Mouse (Mus musculus): ENCODE measurements at regions not wholly inside any gene's neighbourhood (a gene's known extent, or its start where the extent isn't known, plus 50 kb on each side); places are given as distances from the start of the nearest gene placed in this dataset.

- DNase-seq (ENCODE audit: low read depth, low spot score): no peak
Measured at GRCm38 (mm10) chr1:90502771-90503540, 99.8 kb upstream of the Cops8 start.

DNA sequence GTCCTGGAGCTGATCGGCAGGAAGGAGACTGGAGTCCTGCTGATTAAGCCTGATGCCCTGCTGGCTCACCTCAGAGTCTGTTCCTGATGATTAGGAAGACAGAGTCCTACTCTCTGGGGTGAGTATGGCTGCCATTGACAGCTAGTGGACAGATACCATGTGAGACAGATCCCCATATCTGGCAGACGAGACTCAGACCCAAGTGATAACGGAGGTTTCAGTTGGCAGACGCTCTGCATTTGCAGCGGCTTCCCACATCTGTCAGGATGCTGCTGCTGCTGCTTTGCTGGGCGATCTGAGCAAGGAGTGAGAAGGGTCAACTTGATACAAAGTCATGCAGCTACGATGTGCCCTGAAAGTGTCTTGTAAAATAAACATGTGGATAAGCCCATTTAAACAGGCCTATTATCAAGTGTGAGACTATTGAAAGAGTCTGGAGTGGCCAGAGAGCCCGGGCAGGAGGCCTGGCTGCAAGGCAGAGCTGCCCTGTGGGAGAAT is 98.1 kb upstream of the Cops8 start:
- DNase-seq (ENCODE audit: low read depth, low spot score): no peak

GRCm38 (mm10) chr1:90505599-90505998 is 97.2 kb upstream of the Cops8 start:
- no peak for DNase-seq (ENCODE audit: low read depth, low spot score)

- no peak for DNase-seq (ENCODE audit: low read depth, low spot score)
Measured at GRCm38 (mm10) chr1:90506582-90506981, 96.2 kb upstream of the Cops8 start.

GRCm38 (mm10) chr1:90509371-90509770 is 93.4 kb upstream of the Cops8 start:
- DNase-seq (ENCODE audit: low read depth, low spot score): no peak

GRCm38 (mm10) chr1:90513442-90514070 is 89.2 kb upstream of the Cops8 start:
- DNase-seq (ENCODE audit: low read depth, low spot score): no peak

DNA sequence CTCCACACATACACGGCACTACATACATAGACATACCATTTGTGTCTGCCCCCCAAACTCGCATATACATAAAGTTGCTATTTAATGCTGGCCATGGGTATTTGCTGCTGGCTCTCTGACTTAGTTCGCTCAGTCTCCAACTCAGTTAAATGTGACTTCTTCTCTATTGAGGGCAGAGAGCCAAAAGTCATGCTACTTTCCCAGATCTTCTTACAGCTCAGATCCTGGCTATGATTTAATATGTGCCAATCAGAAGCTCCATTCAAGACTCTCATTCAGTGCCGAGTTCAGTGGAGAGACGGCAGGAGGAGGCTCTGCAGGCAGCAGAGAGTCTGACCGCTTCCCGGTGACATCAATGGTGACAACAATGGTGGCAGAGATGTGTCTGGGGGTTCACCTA is 88.6 kb upstream of the Cops8 start:
- no peak for DNase-seq (ENCODE audit: low read depth, low spot score)

DNA sequence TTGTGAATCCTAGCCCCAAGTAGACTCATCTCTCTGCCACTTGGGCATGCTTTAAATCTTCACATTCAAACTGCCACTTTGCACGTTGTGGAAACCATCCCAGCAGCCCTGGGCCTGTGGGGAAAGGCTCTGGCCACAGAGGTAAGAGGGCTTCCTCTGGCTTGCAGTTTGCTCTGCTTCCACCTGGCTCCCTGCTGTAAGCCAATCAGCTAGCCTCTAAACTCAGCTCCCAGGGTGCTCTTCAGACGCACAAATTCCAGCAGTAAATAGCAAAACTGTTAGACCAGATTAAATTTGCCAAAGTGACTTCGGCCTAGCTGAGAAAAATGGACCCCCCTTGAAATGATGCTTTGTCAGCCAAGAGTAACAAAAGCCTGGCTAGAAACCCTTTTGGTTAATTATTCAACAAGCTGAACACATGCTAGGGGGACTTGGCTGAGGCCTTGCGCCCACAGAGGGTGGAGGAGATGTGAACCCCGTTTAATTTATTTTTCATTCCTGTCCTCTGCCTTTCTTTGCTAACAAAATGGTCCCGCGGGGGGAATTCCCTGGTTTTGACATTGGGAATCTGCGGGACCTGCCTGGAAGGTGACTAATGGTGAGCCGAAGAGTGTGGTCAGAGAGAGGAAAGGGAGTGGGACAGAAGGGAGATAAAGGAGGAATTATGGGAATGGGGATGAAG is 84.1 kb upstream of the Cops8 start:
- no peak for DNase-seq (ENCODE audit: low read depth, low spot score)

GRCm38 (mm10) chr1:90519284-90520275 is 83.2 kb upstream of the Cops8 start:
- DNase-seq (ENCODE audit: low read depth, low spot score): no peak

DNA sequence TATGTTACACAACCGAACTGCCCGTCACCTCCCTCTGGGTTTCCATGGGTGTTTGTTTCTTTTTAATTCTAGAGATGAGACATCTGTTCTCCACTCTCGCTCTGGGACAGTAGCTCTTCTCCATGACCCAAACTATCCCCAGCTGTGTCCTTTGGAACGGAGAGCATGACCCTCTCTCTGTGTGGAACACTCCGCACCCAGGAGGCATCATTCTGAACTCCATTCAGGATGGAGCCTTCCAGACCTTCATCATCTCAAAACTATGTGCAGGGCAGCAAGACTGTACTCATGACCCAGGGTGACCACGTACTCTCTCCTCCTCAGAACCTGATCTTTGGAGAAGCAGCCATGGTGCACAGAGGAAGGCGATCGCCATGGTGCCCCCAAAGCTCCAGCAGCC is 80.5 kb upstream of the Cops8 start:
- DNase-seq (ENCODE audit: low read depth, low spot score): no peak

- DNase-seq (ENCODE audit: low read depth, low spot score): no peak
Measured at GRCm38 (mm10) chr1:90524641-90525220, 78.0 kb upstream of the Cops8 start.

- no peak for DNase-seq (ENCODE audit: low read depth, low spot score)
Measured at GRCm38 (mm10) chr1:90526311-90526710, 76.5 kb upstream of the Cops8 start.

GRCm38 (mm10) chr1:90527947-90528717 is 74.6 kb upstream of the Cops8 start:
- DNase-seq (ENCODE audit: low read depth, low spot score): no peak

- no peak for DNase-seq (ENCODE audit: low read depth, low spot score)
Measured at GRCm38 (mm10) chr1:90533481-90533880, 69.3 kb upstream of the Cops8 start.

DNA sequence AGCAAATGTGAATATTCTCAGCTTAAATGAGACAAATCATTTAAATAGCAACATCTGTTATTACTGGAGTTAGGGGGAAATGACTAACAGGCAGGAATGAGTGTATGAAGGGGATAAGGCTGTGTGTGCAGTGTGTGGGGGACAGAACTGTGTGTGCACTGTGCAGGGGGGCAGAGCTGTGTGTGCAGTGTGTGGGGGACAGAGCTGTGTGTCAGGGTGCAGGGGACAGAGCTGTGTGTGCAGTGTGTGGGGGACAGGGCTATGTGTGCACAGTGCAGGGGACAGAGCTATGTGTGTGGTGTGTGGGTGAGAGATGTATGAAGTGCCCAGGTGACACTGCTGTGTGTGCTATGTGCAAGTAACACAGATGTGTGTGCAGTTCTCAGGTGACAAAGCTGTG is 66.7 kb upstream of the Cops8 start:
- DNase-seq (ENCODE audit: low read depth, low spot score): no peak

- DNase-seq (ENCODE audit: low read depth, low spot score): no peak
Measured at GRCm38 (mm10) chr1:90543801-90544795, 58.7 kb upstream of the Cops8 start.

DNA sequence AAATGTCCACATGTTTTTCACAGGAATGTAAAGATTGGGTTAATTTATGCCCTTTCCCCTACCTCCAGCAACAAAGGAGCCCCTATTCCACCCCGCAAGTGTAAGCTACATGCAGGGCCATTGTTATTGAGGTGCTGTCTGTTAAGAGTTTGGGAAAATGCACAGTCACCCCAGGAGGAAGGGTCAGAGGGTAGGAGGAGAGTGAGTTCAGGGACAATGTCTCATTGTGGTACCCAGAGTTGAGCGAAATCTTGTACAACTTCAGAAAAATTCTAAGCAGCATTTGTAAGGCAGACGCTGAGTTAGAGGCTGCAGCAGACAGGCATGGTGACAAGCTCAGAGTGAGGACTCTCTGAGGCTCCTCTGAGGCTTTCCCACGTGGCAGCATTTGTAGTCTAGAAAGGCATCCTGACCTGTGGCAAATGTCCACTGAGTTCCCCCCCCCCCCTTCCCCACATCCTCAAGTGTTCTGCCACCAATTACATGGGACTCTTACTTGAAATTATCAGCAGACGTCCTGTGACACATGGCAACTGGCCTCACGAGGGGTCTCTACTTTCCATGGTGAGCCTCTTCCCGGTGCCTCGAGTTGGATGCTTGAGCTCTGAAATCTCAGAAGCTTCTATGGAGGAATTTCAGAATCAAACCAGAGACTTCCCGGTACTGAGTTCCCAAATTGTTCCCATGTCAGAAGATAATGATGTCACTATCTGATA is 57.8 kb upstream of the Cops8 start:
- peak; percentile 30 for DNase-seq (ENCODE audit: low read depth, low spot score)

DNA sequence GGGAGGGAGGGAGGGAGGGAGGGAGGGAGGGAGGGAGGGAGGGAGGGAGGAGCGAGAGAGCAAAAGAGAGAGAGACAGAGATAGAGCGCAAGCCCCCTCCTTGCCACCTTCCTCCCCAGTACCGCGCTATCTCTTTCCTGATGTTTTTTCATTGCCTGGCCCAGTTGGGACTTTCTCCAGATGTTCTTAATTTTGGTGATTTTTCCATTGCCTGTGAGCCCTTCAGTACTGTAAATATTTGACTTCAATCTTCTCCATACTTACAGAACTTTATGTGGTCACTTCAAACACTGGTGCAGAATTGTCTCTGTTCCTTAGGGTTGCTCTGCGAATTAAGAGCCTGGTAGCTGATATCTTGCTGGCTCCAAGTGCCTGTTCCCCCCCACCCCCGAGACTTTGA is 50.1 kb upstream of the Cops8 start:
- no peak for DNase-seq (ENCODE audit: low read depth, low spot score)

Measured in embryo, embryonic 11.5 days (tissue).